In the genomic region with DNA sequence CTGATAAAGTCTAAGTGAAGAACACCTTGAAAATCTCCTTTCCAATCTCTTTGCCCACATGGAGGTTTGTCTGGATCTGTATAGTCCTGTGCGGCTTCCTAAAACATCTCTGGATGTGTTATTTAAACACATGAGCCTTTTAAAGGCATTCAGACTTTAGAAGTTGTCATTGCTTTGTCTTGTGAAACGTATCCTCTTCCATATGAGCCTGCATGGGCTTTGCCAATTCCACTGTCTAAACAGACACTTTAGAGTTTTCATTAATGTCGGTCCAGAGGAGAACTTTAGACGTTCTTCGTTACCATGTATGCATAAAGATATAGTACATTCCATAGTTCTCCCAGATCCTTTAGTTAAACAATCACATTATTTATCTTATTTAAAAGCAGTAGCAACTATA, we compare ENCODE assay signal across 26 mouse cellular contexts.
DNase-seq lines count a peak whose midpoint lies in the region; ATAC-seq and TF ChIP-seq lines count a peak whose summit lies in the region.
"Had no signal": no experiment of that assay in that cellular context is flagged by ENCODE, and none has a peak within 500 bp of the region (broad histone marks: within the 10 kb centered on the region; RNA-seq: fewer than 3 reads in every experiment).

No protein-coding gene starts in this region.

- H3K9ac ChIP-seq in lung, embryonic 14.5 days, result no peak overlapping the region
- H3K9ac ChIP-seq in lung, postnatal 0 days (replicated peaks; ENCODE audit: low read depth), result no peak overlapping the region
- no peak overlapping the region for H3K9ac ChIP-seq in intestine, embryonic 16.5 days (ENCODE audit: low read depth, low read length)
- H3K9ac ChIP-seq: forebrain, embryonic 13.5 days; heart, embryonic 13.5 days had no signal

- H3K27me3 ChIP-seq in lung, embryonic 14.5 days (ENCODE audit: insufficient read depth, low read length), result no peaks in the 10 kb centered on the region
- no peaks in the 10 kb centered on the region for H3K27me3 ChIP-seq in lung, postnatal 0 days (replicated peaks; ENCODE audit: insufficient read depth, low read length)
- no peaks in the 10 kb centered on the region for H3K27me3 ChIP-seq in intestine, embryonic 16.5 days (replicated peaks; ENCODE audit: control insufficient read depth, insufficient read depth, low read length)
- H3K27me3 ChIP-seq: CH12.LX; forebrain, embryonic 13.5 days; heart, embryonic 13.5 days; Patski had no signal

- peak overlapping the region; percentile 78 for H3K27ac ChIP-seq in lung, embryonic 14.5 days (ENCODE audit: low read depth)
- H3K27ac ChIP-seq in lung, postnatal 0 days (ENCODE audit: low read length), result peak overlapping the region; percentile 11
- peak overlapping the region; percentile 61 for H3K27ac ChIP-seq in intestine, embryonic 16.5 days (ENCODE audit: low read length)
- H3K27ac ChIP-seq: forebrain, embryonic 10.5 days; forebrain, embryonic 13.5 days; heart, adult 2 months; heart, embryonic 10.5 days; heart, embryonic 13.5 days had no signal

- DNase-seq in lung, embryonic 14.5 days, result peak; percentile 74
- no peak for DNase-seq in lung, adult 2 months
- no peak for DNase-seq in lung, postnatal 0 days (ENCODE audit: low spot score)
- DNase-seq in lung, postnatal 4 days, result no peak
- no peak for DNase-seq in kidney, postnatal 10 days
- no peak for DNase-seq in neural tube, embryonic 10.5 days (ENCODE audit: extremely low spot score, low spot score)
- DNase-seq: adrenal gland, postnatal 10 days; adrenal gland, postnatal 36 days; B cell, adult 2 months; cerebellum, adult 18-20 months; cerebellum, adult 9-10 months; cerebellum, postnatal 14 days; gastrocnemius, postnatal 10 days; gastrocnemius, postnatal 36 days; heart, adult 2 months; heart, postnatal 14 days; heart, postnatal 4 days had no signal

- H3K36me3 ChIP-seq in lung, embryonic 14.5 days (ENCODE audit: insufficient read depth), result no peaks in the 10 kb centered on the region
- H3K36me3 ChIP-seq in lung, postnatal 0 days (ENCODE audit: insufficient read depth, low read length), result no peaks in the 10 kb centered on the region
- H3K36me3 ChIP-seq in intestine, embryonic 16.5 days (ENCODE audit: control insufficient read depth, insufficient read depth, low read length), result no peaks in the 10 kb centered on the region
- H3K36me3 ChIP-seq: forebrain, embryonic 10.5 days; G1E; heart, embryonic 10.5 days; heart, embryonic 13.5 days had no signal

- H3K4me3 ChIP-seq in lung, embryonic 14.5 days (ENCODE audit: low read depth, low read length), result no peak overlapping the region
- H3K4me3 ChIP-seq in lung, adult 2 months (replicated peaks; ENCODE audit: extremely low read depth, low read depth, low read length), result no peak overlapping the region
- no peak overlapping the region for H3K4me3 ChIP-seq in lung, postnatal 0 days (ENCODE audit: low read depth, low read length)
- no peak overlapping the region for H3K4me3 ChIP-seq in intestine, embryonic 16.5 days (ENCODE audit: low read length)
- H3K4me3 ChIP-seq: forebrain, embryonic 10.5 days; forebrain, embryonic 13.5 days; heart, adult 2 months; heart, embryonic 10.5 days; heart, embryonic 13.5 days had no signal

- TF ChIP-seq CTCF in lung, embryonic 14.5 days (IDR thresholded peaks at IDR 0.05; ENCODE audit: low read depth), result no peak
- no peak for TF ChIP-seq CTCF in lung, adult 2 months (IDR thresholded peaks at IDR 0.05; ENCODE audit: insufficient read depth, low read length)
- TF ChIP-seq CTCF in lung, postnatal 0 days (IDR thresholded peaks at IDR 0.05), result no peak

- WGBS in lung, embryonic 14.5 days, result 38% methylated on average over 5 of the region's 5 CpGs
- WGBS in lung, adult 2 months, result 53% methylated on average over 5 of the region's 5 CpGs
- 40% methylated on average over 5 of the region's 5 CpGs for WGBS in lung, postnatal 0 days
- 55% methylated on average over 5 of the region's 5 CpGs for WGBS in intestine, embryonic 16.5 days

- no peak overlapping the region for H3K4me2 ChIP-seq in lung, embryonic 14.5 days
- no peak overlapping the region for H3K4me2 ChIP-seq in lung, postnatal 0 days (replicated peaks; ENCODE audit: low read depth, low read length)
- no peak overlapping the region for H3K4me2 ChIP-seq in intestine, embryonic 16.5 days (ENCODE audit: low read depth, low read length)
- H3K4me2 ChIP-seq: forebrain, embryonic 13.5 days; heart, embryonic 13.5 days had no signal

- H3K9me3 ChIP-seq in lung, embryonic 14.5 days (ENCODE audit: low read depth, low read length), result no peaks in the 10 kb centered on the region
- no peaks in the 10 kb centered on the region for H3K9me3 ChIP-seq in lung, postnatal 0 days (ENCODE audit: low read length)
- no peaks in the 10 kb centered on the region for H3K9me3 ChIP-seq in intestine, embryonic 16.5 days (ENCODE audit: control insufficient read depth, low read length)
- H3K9me3 ChIP-seq: forebrain, embryonic 10.5 days; forebrain, embryonic 13.5 days; G1E; heart, embryonic 10.5 days; heart, embryonic 13.5 days had no signal

- TF ChIP-seq EP300 in lung, postnatal 0 days (IDR thresholded peaks at IDR 0.05), result no peak

- H3K4me1 ChIP-seq in lung, embryonic 14.5 days (ENCODE audit: insufficient read depth), result no peaks in the 10 kb centered on the region
- H3K4me1 ChIP-seq in lung, adult 2 months (ENCODE audit: control insufficient read depth, insufficient read depth, low read length), result no peaks in the 10 kb centered on the region
- no peaks in the 10 kb centered on the region for H3K4me1 ChIP-seq in lung, postnatal 0 days (ENCODE audit: insufficient read depth, low read depth, low read length)
- H3K4me1 ChIP-seq in intestine, embryonic 16.5 days (ENCODE audit: control insufficient read depth, insufficient read depth, low read length), result peaks cover 5% of the 10 kb centered on the region; the same call in 1 of the 2 replicates
- H3K4me1 ChIP-seq: forebrain, embryonic 10.5 days; forebrain, embryonic 13.5 days; heart, embryonic 10.5 days; heart, embryonic 13.5 days had no signal

- peak; percentile 92 for ATAC-seq in lung, embryonic 14.5 days (ENCODE audit: insufficient read depth)
- ATAC-seq in lung, postnatal 0 days, result no peak; the same call in 1 of the 2 replicates
- ATAC-seq in intestine, embryonic 16.5 days, result peak; percentile 60
- ATAC-seq: forebrain, embryonic 13.5 days; forebrain, embryonic 16.5 days; Patski had no signal

- TF ChIP-seq POLR2A in lung, adult 2 months (IDR thresholded peaks at IDR 0.05; ENCODE audit: borderline replicate concordance, extremely low read depth, low read depth, low read length), result no peak

Comparison
In these comparisons a context has a peak if more than half of its experiments do, and no peak if none do; other contexts are left out.
1. H3K27ac ChIP-seq: peak in every context shown above with its lines; median percentile 78 in lung, embryonic 14.5 days; 61 in intestine, embryonic 16.5 days; 11 in lung, postnatal 0 days.